Mouse (Mus musculus) heart, embryonic 10.5 days (tissue): ENCODE measurements around the gene Morc3. TPM values are rescaled to one million over a fixed set of nuclear protein-coding genes. Genes with fewer than 3 reads are reported as not detected.
"Not testable (repeated sequence)": the region's sequence is repeated elsewhere in the genome, so short reads cannot be mapped to it uniquely, and the experiment has no call there.

Source experiments
- DNase-seq: peaks from one replicate; pipeline ENCODE4 v3.0.0-alpha.2; 2017; ENCODE audit warnings: low spot score
- H3K27ac ChIP-seq: fragments of 300-500 bp; sonication (generic); 2 replicates; pipeline ENCODE4 v1.5.1; 2016; ENCODE audit warnings: mild to moderate bottlenecking
- H3K27me3 ChIP-seq: fragments of 300-500 bp; sonication (generic); 2 replicates; pipeline ENCODE4 v1.6.1; 2016; ENCODE audit warnings: mild to moderate bottlenecking; ENCODE audit not compliant: poor library complexity, insufficient read depth, severe bottlenecking
- H3K36me3 ChIP-seq: fragments of 300-500 bp; sonication (generic); 2 replicates; pipeline ENCODE4 v1.6.1; 2016; ENCODE audit warnings: mild to moderate bottlenecking, moderate library complexity
- H3K4me1 ChIP-seq: fragments of 300-500 bp; sonication (generic); 2 replicates; pipeline ENCODE4 v1.6.1; 2016; ENCODE audit warnings: mild to moderate bottlenecking
- H3K4me3 ChIP-seq: fragments of 300-500 bp; sonication (generic); 2 replicates; pipeline ENCODE4 v1.5.1; 2016; ENCODE audit warnings: mild to moderate bottlenecking, moderate library complexity
- H3K9me3 ChIP-seq: fragments of 300-500 bp; sonication (generic); 2 replicates; pipeline ENCODE4 v1.6.1; 2016; ENCODE audit warnings: mild to moderate bottlenecking, moderate library complexity
- WGBS: fragments of 180-500 bp; shearing (Covaris S2); methylation state at CpG from one replicate; pipeline ENCODE4 v1.1.7; 2016; 5-methylcytosine and 5-hydroxymethylcytosine counted together
- polyA plus RNA-seq: library from polyadenylated mRNA; unstranded; fragments of >200 nt; fragmentation: Nextera tagmentation; extraction: Ambion mirVana; gene quantifications from 2 replicates; pipeline ENCODE4 v1.2.1, GENCODE M21; 2016

Morc3 gene
- polyA plus RNA-seq, 1 experiment from 2014 or later: 28.1 TPM

- H3K4me1 ChIP-seq, H3K36me3 ChIP-seq, DNase-seq, H3K4me3 ChIP-seq, H3K9me3 ChIP-seq, H3K27me3 ChIP-seq, H3K27ac ChIP-seq: not testable (repeated sequence)
- 80% methylated on average over 5 of the region's 8 CpGs for WGBS
These were observed 9.3 kb upstream of the Morc3 start for GRCm38 (mm10) chr16:93822433-93823225.

DNA sequence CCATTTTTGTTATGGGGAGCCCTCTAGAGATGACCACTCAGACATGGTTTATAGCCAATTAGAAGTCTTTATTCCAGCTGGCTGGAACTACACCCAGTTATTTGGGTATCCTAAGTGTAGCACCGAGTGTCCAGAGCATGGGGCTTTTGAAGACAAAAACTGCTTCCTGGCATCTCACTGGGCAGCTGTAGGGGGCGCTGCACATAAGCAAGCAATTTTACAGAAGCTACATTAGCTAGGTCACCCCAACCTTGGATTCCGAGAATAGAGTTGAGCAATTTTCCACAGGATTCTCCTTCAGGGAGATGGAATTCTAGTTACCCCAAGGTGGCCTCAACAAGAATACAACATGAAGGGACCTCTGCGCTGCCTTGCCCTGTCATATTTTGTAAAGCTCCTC is 7.1 kb upstream of the Morc3 start:
- H3K4me3 ChIP-seq: no peak overlapping the region
- no peak overlapping the region for H3K27ac ChIP-seq
- WGBS: 79% methylated on average over 4 of the region's 4 CpGs
- 0 out of 2 replicates have a peak, but pooled peaks cover 4% of the 10 kb centered on the region for H3K36me3 ChIP-seq
- no peaks in the 10 kb centered on the region for H3K4me1 ChIP-seq
- no peaks in the 10 kb centered on the region for H3K27me3 ChIP-seq
- no peak for DNase-seq
- 0 out of 2 replicates have a peak, but pooled peaks cover 5% of the 10 kb centered on the region for H3K9me3 ChIP-seq

GRCm38 (mm10) chr16:93825463-93825862 is 6.5 kb upstream of the Morc3 start:
- Histone ChIP-seq H3K36me3 (0 out of 2 replicates have a peak, but pooled peaks cover 4% of the 10 kb centered on the region), H3K27ac (no peak overlapping the region), H3K9me3 (0 out of 2 replicates have a peak, but pooled peaks cover 5% of the 10 kb centered on the region), H3K27me3 (no peaks in the 10 kb centered on the region), H3K4me1 (no peaks in the 10 kb centered on the region), H3K4me3 (no peak overlapping the region)
- no peak for DNase-seq
- WGBS: 81% methylated on average over 4 of the region's 4 CpGs

DNA sequence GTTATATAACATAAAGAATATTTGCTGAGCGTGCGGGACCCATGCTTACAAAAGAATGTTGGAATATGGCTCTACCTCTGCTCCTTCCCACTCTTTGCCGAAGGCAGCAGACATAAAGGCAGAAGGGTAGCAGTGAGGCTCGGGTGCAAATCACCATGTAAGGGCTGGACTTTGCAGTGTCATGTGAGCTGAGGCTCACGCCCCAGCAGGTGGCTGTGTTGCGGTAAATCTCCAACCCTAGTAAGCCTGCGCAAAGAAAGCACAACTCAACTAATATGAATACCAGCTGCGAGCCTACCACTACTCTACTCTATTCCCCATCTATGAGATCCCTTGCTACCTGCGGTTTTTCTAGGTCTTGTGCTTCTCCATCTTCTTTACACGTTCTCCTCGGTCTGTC is 5.9 kb upstream of the Morc3 start:
- H3K36me3 ChIP-seq: 0 out of 2 replicates have a peak, but pooled peaks cover 4% of the 10 kb centered on the region
- no peaks in the 10 kb centered on the region for H3K4me1 ChIP-seq
- no peak overlapping the region for H3K4me3 ChIP-seq
- no peaks in the 10 kb centered on the region for H3K27me3 ChIP-seq
- 0 out of 2 replicates have a peak, but pooled peaks cover 5% of the 10 kb centered on the region for H3K9me3 ChIP-seq
- no peak for DNase-seq
- 62% methylated on average over 10 of the region's 11 CpGs for WGBS
- H3K27ac ChIP-seq: no peak overlapping the region

DNA sequence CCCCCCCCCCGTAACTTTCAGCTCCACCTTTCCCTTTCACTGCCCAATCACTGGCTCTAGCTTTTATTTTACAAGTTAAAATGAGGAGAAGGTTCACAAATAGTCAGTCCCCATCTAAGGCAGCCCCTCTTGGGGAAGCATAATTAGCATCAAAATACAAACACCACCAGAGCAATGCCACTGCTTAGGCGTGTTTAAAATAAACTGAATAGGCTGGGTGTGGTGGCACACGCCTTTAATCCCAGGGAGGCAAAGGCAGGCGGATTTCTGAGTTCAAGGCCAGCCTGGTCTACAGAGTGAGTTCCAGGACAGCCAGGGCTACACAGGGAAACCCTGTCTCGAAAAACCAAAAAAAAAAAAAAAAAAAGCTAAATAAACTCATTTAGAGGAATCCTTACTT is 5.4 kb upstream of the Morc3 start:
- not testable (repeated sequence) for H3K4me3 ChIP-seq, H3K27me3 ChIP-seq, H3K27ac ChIP-seq, H3K4me1 ChIP-seq, DNase-seq, H3K36me3 ChIP-seq, H3K9me3 ChIP-seq
- WGBS: 32% methylated on average over 5 of the region's 5 CpGs

- Histone ChIP-seq H3K27me3 (no peaks in the 10 kb centered on the region), H3K4me1 (0 out of 2 replicates have a peak, but pooled peaks cover 1% of the 10 kb centered on the region), H3K36me3 (0 out of 2 replicates have a peak, but pooled peaks cover 4% of the 10 kb centered on the region), H3K4me3 (no peak overlapping the region), H3K9me3 (0 out of 2 replicates have a peak, but pooled peaks cover 2% of the 10 kb centered on the region), H3K27ac (no peak overlapping the region)
- no peak for DNase-seq
- 85% methylated on average over 6 of the region's 6 CpGs for WGBS
These were observed 5.0 kb upstream of the Morc3 start for GRCm38 (mm10) chr16:93826909-93827308.

GRCm38 (mm10) chr16:93829526-93829925 is 2.4 kb upstream of the Morc3 start:
- Histone ChIP-seq H3K27ac (no peak overlapping the region), H3K36me3 (no peaks in the 10 kb centered on the region), H3K4me3 (no peak overlapping the region), H3K9me3 (no peaks in the 10 kb centered on the region), H3K27me3 (no peaks in the 10 kb centered on the region), H3K4me1 (peaks cover 21% of the 10 kb centered on the region)
- 90% methylated on average over 15 of the region's 15 CpGs for WGBS
- no peak for DNase-seq

- no peak for DNase-seq
- no peak overlapping the region for H3K27ac ChIP-seq
- WGBS: 84% methylated on average over 9 of the region's 9 CpGs
These were observed 1.9 kb upstream of the Morc3 start for GRCm38 (mm10) chr16:93830071-93830470.

DNA sequence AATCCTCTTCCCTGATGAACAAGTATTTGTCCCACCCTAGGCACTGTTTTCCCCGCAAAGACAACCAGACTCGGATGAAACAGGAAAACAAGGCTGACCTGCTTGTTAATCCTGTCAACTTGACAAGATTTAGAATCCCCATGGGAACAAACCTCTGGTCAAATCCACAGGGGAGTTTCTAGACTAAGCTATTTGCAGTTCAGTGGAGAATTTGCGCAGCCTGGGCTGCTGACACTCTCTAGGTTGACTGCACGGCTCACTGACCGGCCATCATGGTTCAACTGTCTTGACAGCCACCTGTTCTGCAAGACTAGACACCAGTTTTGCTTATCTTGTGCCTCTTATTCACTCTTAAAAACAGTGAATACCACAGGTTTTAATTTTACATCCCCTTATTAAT is 1.0 kb upstream of the Morc3 start:
- no peak for DNase-seq
- H3K27me3 ChIP-seq: no peaks in the 10 kb centered on the region

More at GRCm38 (mm10) chr16:93830071-93830470, 1.9 kb upstream of the Morc3 start:
- Histone ChIP-seq H3K27me3 (no peaks in the 10 kb centered on the region), H3K4me1 (peaks cover 21% of the 10 kb centered on the region), H3K4me3 (no peak overlapping the region), H3K9me3 (no peaks in the 10 kb centered on the region), H3K36me3 (no peaks in the 10 kb centered on the region)

GRCm38 (mm10) chr16:93832451-93833276 is 743 bp downstream of the Morc3 start:
- H3K36me3 ChIP-seq: 0 out of 2 replicates have a peak, but pooled peaks cover 2% of the 10 kb centered on the region
- peaks cover 21% of the 10 kb centered on the region for H3K4me1 ChIP-seq
- WGBS: 1% methylated on average over 58 of the region's 69 CpGs
- no peaks in the 10 kb centered on the region for H3K27me3 ChIP-seq
- peak; percentile 81 for DNase-seq
- peak overlapping the region; percentile 99 for H3K27ac ChIP-seq
- H3K4me3 ChIP-seq: peak overlapping the region; percentile 89
- no peaks in the 10 kb centered on the region for H3K9me3 ChIP-seq

More for the DNA sequence above, 1.0 kb upstream of the Morc3 start:
- no peaks in the 10 kb centered on the region for H3K9me3 ChIP-seq
- no peaks in the 10 kb centered on the region for H3K36me3 ChIP-seq
- 81% methylated on average over 5 of the region's 5 CpGs for WGBS
- H3K27ac ChIP-seq: no peak overlapping the region
- H3K4me3 ChIP-seq: no peak overlapping the region
- H3K4me1 ChIP-seq: peaks cover 21% of the 10 kb centered on the region

DNA sequence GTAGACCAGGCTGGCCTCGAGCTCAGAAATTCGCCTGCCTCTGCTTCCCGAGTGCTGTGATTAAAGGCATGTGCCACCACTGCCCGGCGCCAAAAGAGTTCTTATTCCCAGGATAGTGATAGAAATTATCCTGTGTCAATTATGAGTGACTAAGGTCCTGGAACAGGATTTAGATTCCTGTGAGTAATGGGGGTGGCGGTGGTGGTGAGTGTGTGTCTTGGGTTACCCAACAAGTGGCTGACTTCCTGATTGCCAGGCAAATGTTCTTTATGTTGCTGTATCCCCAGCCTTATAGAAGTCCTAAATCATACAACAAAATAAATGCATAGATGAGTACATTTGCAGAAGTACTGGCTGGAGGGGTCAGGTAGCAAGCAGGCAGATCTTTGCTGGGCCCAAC is 1.6 kb downstream of the Morc3 start:
- Histone ChIP-seq H3K4me1 (peaks cover 21% of the 10 kb centered on the region), H3K27me3 (no peaks in the 10 kb centered on the region), H3K4me3 (peak overlapping the region; percentile 89), H3K36me3 (peaks cover 2% of the 10 kb centered on the region; the same call in 1 of the 2 replicates), H3K9me3 (no peaks in the 10 kb centered on the region), H3K27ac (no peak overlapping the region)
- WGBS: 92% methylated on average over 6 of the region's 6 CpGs
- no peak for DNase-seq

DNA sequence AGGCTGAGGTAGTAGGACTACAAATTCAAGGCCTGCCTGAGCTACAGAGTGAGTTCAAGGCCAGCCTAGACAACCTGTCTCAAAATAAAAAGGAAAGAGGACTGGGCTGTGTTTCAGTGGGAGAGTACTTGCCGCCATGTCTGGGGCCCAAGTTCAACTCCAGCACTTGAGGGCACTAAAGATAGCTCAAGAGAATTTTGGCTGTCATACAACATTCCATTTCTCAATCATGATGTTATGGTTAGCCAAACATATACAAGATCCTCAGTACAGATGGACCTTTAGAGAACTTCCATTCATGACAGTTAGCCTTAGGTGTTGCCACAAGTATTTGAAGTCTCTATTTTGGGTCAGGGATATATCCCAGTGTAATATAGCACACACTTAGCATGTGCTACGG is 2.2 kb downstream of the Morc3 start:
- Histone ChIP-seq H3K9me3 (no peaks in the 10 kb centered on the region), H3K27ac (no peak overlapping the region), H3K36me3 (peaks cover 6% of the 10 kb centered on the region; the same call in 1 of the 2 replicates), H3K27me3 (no peaks in the 10 kb centered on the region), H3K4me1 (peaks cover 21% of the 10 kb centered on the region), H3K4me3 (no peak overlapping the region)
- WGBS: 87% methylated on average over 2 of the region's 2 CpGs
- no peak for DNase-seq

GRCm38 (mm10) chr16:93839049-93839448 is 7.1 kb downstream of the Morc3 start:
- Histone ChIP-seq H3K27me3 (no peaks in the 10 kb centered on the region), H3K4me1 (peaks cover 4% of the 10 kb centered on the region), H3K4me3 (no peak overlapping the region), H3K9me3 (no peaks in the 10 kb centered on the region), H3K36me3 (peaks cover 13% of the 10 kb centered on the region; the same call in 1 of the 2 replicates), H3K27ac (no peak overlapping the region)
- 90% methylated on average over 1 of the region's 1 CpGs for WGBS
- DNase-seq: no peak
